Mouse (Mus musculus) mesoderm, embryonic 11.5 days (tissue): ENCODE measurements at regions not wholly inside any gene's neighbourhood (a gene's known extent, or its start where the extent isn't known, plus 50 kb on each side); places are given as distances from the start of the nearest gene placed in this dataset.

Experiments
- DNase-seq: peaks from one replicate; pipeline ENCODE4 v3.0.0-alpha.2; 2012; ENCODE audit warnings: low read depth, low spot score

DNA sequence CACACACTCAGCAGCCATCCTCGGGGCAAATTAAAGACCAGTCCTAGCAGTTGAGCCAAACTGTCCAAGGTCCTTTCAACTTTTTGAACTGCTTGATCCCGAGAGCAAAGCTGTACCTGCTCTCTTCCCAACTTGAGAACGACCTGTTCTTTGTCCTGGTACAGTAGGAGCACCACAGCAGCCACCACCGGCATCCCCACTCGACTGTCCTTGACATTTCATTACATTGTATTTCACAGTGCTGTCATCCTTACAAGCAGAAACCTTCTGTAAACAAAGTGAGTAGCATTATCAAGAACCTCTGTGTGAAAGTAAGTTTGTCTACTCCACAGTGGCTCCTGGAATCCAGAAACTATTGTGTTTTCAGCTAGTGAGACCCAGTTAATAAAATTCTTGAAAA, 240.2 kb upstream of the Zfp462 start:
- DNase-seq, result no peak

DNA sequence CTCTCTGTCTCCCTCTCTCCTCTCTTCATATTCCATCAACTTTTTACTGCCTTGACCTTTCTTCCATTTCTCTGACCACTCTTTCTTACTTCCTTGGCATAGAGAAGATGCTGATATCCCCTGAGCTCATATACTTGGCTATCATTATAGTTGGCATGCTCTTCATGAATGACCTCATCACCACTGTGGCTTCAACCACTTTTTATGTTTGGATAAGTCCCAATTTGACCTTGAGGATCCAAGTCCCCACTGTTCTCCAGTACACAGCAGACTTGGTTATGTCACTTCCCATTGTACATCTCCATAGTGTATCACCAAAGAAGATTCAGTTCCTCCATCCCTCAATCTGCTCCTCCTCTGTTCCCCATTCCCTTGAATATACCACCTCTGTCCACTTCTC, 235.1 kb upstream of the Zfp462 start:
- DNase-seq, result no peak

- peak; percentile 59 for DNase-seq
Measured at GRCm38 (mm10) chr4:54712929-54713328, 231.9 kb upstream of the Zfp462 start.

- no peak for DNase-seq
Measured at GRCm38 (mm10) chr4:54714612-54715342, 230.1 kb upstream of the Zfp462 start.

DNA sequence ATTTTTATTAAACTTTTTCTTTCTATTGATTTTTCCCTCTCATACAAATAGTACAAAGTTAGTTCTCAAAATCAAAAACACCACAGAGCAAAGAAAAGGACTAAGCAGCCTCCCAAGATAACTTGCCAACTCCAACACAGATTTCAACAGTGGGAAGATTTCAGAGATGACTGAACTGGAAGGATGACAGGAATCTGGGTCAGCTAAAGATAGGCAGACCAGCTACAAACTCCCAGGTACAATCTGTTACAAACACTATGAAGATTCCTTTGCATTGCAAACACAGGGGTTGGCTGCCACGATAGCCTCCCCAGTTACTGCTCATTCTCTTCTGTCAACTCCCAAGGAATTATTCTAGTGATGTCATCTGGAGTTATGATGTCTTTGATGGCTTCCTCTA, 226.8 kb upstream of the Zfp462 start:
- no peak for DNase-seq

DNA sequence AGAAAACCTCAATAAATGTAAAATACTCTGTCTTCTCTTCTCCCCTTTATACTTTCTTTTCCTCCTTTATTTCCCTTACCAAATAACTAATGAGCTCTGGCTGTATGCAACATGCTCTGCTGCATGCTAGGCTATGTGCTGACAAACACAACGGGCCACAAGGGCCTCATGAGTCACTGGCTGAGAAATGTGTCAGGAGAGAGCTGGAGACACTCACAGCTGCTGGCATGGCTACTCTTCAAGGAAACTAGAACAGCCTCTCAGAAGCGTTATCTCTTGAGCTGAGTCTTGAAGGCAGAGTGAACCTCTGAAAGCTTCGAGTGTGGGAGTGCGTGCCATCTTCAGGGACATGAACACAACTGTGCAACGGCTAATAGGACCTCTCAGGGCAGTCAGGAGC, 205.8 kb upstream of the Zfp462 start:
- DNase-seq, result no peak

DNA sequence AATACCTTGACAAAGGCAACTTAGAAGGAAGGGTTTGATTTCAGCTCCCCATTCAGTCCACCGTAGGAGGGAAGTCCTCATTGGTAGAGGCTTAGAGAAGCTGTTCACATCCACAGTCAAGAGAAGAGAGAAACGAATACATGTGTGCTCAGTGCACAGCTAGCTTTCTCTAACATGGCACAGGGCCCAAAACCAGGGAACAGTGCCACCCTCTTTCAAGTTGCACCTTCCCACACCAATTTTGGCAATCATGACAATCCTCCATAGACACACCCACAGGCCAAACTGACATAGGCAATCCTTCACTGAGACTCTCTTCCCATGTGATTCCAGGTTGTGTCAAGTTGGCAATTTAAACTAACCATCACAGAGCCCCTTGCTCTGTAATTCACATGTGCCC, 193.4 kb upstream of the Zfp462 start:
- DNase-seq, result no peak

- DNase-seq, result no peak
Measured at GRCm38 (mm10) chr4:54756441-54756840, 188.4 kb upstream of the Zfp462 start.

- no peak for DNase-seq
Measured at GRCm38 (mm10) chr4:54757715-54758500, 186.9 kb upstream of the Zfp462 start.

- peak; percentile 31 for DNase-seq
Measured at GRCm38 (mm10) chr4:54758501-54758829, 186.4 kb upstream of the Zfp462 start.

DNA sequence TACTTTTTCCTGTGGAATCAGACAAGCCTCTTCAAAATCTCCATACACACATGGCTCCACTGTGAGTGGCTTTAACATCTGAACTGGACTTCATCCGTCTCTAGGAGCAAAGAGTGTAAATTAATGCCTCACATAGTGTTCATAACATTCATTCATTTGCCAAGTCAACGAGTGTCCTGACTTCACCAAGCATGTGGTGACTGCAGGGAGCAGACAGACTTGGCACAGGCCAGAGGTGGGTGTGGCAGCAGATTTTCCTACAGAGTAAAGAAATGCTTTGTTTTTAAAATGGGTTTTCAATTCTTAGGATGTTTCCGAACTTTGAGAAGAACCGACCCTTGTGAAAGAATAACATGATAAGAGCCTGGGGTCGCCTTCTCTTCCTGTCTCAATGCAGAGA, 183.6 kb upstream of the Zfp462 start:
- no peak for DNase-seq

DNA sequence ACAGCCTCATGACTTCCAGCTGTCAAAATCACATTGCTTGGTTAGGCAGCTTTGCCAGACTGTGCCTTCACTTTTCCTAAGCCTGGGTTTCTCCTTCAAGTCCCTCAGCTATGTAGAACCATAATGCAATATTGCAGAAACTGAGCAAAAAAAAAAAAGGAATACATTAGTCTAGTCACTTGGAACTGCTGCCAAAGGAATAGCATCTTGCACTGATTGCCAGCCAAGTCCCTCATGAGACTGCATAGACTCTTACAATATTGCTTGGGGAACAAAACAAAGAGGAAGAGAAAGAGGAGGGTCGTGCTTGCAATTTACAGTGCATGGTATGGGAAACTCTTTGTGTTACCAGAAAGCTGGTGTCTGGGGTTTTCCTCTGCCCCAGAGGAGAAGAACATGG, 179.8 kb upstream of the Zfp462 start:
- no peak for DNase-seq

DNA sequence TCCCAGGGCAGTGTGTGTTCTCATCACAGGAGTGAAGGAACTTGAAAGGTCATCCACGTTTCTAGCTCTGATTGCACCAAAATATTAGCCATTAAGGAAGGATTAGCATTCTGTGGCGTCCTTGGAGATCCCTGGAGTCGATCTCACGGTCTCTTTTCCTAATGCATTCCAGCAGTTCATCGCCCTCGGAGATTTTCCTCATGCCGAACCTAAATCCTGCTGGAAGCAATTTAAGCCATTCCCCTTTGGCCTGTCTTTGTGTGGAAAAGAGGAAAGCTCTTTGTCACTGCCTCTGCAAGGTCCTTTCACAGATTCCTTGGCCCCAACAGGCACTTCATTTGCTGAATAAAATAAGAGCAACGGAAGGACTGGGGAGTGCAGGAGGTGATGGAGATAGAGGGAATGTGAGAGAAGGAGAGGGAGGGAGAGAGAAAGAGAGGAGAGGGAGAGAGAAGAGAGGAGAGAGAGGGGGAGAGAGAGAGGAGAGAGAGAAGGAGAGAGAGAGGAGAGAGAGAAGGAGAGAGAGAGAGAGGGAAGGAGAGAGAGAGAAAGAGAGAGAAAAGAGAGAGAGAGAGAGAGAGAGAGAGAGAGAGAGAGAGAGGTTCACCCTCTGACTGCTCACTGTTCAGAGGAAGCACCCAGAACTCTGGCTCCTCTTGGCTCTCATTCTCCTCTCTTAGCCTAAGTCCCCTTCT, 177.2 kb upstream of the Zfp462 start:
- peak; percentile 32 for DNase-seq

- DNase-seq, result no peak
Measured at GRCm38 (mm10) chr4:54768836-54769235, 176.0 kb upstream of the Zfp462 start.

DNA sequence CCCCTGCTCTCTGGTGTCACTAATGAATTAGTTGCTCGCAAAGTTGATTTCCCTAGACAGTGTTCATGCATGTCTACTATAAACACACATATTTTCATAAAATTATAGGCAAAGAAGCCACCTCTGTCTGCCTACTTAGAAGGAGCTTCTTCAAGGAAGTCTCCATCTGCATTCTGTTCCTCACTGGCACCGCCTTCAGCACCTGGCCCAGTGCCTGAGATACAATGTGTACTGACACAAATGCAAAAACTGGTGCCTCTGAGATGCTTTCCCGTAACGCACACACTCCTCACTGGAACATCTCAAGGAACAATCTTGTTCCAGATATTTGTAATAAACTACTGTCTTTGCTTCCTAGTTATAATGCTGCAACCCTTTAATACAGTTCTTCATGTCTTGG, 170.8 kb upstream of the Zfp462 start:
- DNase-seq, result no peak

- no peak for DNase-seq
Measured at GRCm38 (mm10) chr4:54774717-54775116, 170.1 kb upstream of the Zfp462 start.

DNA sequence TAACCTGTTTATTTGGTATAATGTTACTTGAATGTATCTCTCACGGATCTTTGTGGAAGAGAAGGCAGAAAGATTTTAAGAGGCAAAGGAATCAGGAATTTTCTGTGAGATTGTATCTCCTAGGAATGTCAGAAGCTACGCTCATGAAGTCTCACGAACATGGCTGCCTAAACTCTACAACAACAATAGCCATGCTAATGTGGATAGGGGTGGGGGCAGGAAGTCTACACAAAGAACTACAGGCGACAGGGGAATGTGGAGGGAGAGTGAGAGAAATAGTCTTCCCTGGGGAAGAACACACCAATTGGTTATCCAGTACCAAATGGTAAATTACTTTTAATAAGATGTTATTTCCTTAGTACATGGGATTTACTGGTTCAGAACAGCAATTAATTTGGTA, 164.3 kb upstream of the Zfp462 start:
- no peak for DNase-seq

DNA sequence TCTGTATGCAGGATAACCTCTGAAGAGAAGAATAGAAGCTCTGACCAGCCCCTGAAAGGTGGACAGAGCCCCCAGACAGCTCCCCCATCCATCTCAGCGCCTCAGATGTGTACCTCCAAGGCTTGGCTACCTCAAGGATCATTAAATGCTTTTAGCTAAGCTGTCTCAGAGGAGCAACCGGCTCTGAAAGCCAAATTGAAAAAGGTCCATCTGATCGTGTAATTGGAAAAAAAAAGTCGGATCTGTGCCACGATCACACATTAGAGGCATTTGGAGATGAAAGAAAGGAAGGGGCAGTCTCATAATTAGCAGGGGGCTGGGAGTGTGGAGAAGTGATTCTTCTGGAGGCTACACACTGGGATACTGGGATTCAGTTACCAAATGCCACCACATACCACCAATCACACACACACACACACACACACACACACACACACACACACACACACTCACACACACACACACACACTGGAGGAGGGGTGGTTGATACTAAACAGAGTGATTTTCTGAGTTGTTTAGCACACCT, 153.6 kb upstream of the Zfp462 start:
- no peak for DNase-seq

- no peak for DNase-seq
Measured at GRCm38 (mm10) chr4:54793857-54794256, 151.0 kb upstream of the Zfp462 start.

GRCm38 (mm10) chr4:54795246-54795645, 149.6 kb upstream of the Zfp462 start:
- DNase-seq, result peak; percentile 54

- no peak for DNase-seq
Measured at GRCm38 (mm10) chr4:54798523-54798922, 146.3 kb upstream of the Zfp462 start.

DNA sequence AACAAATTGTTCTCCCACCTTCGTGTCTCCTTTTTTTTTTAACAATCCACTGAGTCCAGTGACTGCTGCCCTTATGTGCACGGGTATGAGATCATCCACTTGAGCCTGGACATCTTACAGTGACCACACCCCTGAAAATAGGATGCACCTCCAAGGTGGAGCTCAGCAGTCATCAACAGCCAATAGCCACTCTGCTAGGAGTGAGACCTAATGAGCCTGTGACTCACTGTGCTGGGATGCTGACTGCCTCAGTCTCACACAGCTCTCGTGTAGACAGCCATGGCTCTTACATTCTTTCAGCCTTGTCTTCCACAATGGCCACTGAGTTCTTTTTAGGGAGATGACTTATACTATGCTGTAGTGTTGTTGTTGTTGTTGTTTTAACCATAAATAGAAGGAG, 133.7 kb upstream of the Zfp462 start:
- no peak for DNase-seq
